Mouse (Mus musculus): Measurements from ENCODE around the gene Dis3l. TPM values are rescaled to one million over a fixed set of nuclear protein-coding genes. Genes with fewer than 3 reads are reported as not detected.
A peak's percentile ranks its signal among the peaks of the same experiment; 100 is the strongest.

Dis3l gene
- 10 to 100 TPM; 12.6 to 16.7 TPM for total RNA-seq (2021)
- long read RNA-seq, experiment 1, transcript Dis3l-208 (17 exons, 3,575 nt), result major isoform, 23 of 28 reads
- long read RNA-seq, experiment 1, partial matches to known transcripts, result 1 of 28 reads
- long read RNA-seq, experiment 1, other reads (novel, unspliced or antisense), result 1 of 28 reads
- long read RNA-seq, experiment 2, transcript Dis3l-208 (17 exons, 3,575 nt), result major isoform, 21 of 27 reads
- long read RNA-seq, experiment 2, partial matches to known transcripts, result 0 of 27 reads
- long read RNA-seq, experiment 2, other reads (novel, unspliced or antisense), result 4 of 27 reads

DNA sequence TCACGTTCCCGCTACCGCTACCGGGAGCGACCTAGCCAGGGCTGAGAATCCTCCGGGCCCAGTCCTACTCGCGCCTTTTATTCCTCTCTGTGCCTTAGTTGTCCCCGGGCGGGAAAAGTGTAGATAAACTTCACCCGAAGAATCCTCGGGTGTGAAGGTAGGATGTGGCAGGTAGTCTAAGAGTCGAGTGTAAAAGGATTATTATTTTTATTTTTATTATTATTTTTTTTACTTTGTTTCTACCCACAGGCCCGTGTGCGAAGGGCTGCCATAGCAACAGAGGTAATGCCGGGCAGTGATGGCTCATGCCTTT lies at the start of gene Dis3l:
TSS of gene Dis3l (minus strand) at position 35 of the 313 bp plus-strand sequence.
- DNase-seq, result no peak

DNA sequence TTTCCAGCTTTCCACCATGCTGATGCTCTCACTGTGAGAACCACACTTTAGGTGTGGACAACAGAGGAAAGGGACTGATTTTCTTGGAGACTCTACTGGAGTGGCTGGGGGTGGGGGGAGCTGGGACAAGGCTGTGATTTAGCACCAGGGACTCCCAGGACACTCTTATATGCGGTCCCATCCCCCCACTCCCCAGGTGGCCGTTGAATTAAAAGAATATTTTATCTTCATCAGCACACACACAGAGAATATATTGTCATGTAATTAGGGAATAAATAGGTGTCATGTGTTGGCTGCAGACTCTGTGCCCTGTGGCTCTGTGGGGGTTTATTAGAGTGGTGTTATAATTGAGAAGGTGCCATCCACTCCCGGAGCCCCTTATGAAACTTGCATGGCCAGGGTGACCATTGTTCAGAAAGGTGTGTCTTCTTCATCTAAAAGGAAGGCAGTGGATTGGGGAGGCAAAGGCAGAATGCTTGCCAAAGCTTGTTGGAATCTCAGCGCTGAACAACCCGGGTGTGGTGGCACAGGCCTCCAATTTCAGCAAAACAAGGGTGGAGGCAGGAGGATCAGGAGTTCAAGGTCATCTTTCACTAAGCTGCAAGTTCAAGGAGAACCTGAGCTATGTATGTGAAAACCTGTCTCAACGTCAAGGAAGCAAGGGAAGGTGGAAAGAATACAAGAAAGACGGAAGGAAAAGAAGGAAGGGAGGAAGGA lies 48.6 kb upstream of the Dis3l start:
- no peak for DNase-seq

DNA sequence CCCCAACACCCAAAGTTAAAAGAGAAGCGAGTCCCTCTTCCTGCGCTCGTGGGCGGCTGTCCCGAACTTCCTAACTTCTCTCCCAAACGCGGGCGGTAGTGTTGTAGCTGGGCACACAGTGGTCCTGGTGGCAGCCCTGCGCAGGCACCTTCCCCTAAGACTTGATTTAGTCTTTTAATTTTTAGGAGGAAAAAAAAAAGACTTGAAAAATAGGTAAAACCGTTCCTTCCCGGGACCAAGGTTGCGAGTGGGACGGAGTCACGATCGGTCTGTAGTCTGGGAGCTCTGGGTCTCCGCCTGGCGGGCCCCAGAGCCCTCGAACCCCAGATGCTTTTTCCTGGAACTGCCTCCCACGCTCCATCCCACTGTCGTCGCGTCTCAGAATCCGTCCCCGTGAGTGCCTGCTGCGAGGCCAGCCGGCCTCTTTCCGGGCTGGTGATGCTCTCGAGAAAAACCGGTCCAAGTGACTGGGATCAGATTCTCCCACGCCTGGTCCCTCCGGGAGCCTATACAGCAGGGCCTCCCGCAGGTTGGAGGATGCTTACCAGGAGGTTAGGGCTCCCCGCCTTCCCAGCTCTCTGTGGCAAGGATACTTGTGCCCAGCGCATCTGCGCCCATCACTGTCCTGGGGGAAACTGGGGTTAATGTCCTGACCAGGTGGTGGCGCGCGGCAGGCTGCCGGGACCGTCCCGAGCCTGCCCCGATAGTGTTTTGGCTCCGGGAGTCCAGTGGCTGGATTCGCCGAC lies 45.6 kb upstream of the Dis3l start:
- DNase-seq, result peak; percentile 19

DNA sequence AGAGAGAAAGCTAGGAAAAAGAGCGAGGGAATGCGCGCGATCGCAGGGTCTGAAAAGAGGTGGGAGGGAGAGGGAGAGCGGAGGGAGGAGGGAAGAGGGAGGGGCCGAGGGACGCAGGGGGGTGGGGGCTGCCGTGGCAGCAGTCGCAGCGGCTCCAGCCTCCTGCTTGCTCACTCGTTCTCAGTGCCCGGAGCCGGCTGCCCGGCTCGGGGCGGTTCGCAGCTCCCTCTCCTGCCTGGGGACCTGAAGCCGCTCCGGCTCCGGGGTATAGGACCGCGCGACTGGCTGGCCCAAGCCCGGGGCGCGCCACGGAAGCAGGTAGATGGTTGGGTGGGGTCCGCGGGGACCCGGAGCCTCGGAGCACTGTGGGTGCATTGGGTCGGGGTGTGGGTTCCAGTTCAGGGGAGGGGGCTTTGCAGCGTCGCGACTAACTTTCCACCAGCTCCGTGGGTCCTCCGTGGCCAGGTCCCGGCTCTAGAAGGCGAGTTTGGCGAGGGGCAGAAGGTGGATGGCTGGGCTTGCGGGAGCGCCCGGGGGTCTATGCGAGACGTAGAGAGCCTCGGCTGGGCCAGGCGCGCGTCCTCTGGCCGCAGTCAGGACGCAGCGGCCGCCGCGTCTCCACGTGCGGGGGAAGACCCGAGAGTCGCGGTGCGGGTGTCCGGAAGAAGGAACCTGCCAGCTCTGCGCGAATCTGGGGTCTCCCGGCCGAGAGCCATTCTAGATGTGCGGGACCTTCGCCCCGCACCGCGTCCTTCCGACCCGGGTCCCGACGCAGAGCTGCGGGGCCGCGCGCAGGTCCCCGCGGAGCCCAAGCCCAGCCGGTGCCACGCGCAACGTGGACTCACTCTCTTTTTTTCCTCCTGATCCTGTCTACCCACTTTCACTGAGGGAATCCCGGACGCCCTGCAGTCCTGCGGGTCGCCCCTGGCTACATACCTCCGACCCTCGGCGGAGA lies 44.7 kb upstream of the Dis3l start, which contains the start of gene Megf11:
TSS of gene Megf11 (plus strand) at position 116 of the 955 bp plus-strand sequence.
- DNase-seq, result peak; percentile 24

DNA sequence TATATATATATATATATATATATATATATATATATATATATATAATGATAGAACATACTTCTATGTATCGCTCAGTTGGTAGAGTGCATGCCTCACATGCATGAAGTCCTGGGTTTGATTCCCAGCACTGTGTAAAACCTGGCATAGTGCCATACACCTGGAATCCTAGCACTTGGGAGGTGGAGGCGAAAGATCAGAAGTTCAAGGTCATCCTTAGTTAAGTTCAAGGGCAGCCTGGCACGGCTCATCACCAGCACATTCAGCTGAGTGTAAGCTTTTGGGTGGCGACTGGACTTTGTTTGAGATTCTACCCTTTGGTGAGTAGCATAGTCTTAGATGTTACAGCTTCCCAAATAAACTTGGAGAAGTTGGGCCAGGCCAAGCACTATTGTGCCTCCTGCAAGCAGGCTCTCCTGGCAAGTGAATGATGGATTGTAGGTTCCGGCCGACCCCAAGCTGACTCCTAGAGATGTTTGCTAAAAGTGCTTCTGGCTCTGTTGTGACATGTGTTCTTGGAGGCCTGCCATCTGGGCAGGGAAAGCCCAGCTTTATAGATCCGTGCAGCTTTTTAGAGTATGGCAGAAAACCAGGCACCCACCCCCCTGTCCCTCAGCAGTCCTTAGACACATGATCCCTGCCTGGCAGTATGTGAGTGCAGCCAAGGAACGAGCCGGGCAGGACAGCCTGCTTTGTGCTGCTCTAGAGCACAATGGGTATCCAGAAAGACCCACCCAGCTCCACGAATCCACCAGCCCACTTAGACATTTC lies 42.1 kb upstream of the Dis3l start:
- DNase-seq, result no peak

DNA sequence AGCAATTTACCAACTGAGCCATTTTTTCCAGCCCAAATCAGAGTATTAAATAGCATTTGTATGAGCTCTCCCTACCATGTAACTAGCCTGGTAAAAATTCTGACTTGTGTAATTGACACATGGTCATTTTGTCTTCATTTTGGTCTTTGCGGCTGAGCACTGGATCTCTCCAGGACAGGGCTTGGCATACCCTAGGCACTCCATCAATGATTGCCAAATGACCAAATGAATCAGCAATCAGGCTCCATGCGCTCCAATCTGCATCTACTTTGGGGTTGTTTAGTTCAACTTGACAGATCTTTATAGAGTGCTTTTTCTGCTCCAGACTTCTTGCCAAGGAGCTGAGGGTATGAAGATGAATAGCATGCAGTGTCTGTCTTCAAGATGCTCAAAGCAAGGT lies 35.3 kb upstream of the Dis3l start:
- DNase-seq, result no peak

DNA sequence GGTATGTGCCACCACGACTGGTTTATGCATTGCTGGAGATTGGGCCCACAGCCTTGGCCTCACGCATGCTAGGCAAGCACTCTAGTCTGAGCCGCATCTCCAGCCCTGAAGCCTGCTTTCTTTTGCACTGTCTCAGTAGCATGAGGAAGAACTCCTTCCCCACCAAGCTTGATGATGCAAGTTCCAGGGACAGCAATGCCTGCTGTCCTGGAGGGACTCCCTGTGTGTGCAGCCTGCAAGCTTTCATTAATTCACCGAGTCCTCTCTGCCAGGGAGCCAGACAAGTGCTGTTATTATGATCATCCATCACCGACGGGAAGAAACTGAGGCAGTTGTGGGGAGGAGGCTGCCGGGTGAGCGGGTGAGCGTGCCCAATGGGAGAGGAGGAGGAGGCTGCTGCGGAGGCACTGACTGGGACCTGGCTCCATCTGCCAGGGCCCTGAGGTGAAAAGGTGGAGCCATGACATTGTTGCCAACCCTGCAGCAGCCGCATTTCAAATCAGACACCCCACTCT lies 30.3 kb upstream of the Dis3l start:
- DNase-seq, result no peak

DNA sequence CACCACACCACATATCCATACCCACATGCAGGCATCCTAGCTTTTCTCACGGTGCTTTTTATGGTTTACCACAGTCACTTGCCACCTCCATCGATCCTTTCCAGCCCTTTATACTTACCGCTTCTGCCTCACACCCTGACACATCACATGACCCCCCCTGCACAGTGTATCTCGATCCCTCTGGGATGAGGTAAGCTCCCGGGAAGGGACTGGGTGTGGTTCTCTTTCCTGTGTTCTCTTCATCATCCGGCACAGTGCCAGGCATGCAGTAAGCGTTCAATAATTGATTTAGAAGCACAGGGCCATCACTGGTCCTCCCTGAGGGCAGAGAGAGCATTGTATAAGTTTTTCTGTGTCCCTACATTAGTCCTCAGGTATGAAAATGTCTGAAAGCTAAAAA lies 28.8 kb upstream of the Dis3l start:
- DNase-seq, result no peak

DNA sequence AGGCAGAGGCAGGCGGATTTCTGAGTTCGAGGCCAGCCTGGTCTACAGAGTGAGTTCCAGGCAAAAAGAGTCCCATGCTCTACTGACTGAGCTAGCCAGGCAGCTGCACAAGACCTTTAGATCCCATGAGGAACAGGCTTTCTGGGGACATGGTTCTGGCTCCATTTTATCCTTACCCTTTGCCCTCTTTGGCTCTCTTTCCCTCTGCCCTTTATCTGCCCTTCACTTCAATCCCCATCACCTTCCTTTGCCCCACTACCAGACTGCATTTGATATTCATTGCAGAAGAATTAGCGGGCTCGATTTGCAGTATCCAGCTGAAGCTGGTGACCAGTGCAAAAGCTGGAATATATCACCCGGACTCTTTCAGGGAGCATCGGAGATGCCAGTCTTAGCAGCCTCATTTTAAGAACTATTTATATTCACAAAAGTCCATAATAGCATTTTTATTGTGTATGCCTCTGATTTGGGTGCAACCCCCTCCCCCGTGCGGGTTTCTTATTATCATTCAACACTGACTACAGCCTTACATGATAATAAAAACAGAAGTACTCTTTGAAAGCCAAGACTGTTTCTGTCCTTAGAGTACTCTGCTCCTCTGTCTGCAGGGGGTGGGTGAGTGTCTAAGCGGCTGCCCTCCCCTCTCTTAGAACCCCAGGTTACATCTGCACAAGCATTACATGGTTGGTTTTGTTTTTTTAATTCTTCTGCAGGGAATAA lies 20.3 kb upstream of the Dis3l start:
- no peak for DNase-seq

DNA sequence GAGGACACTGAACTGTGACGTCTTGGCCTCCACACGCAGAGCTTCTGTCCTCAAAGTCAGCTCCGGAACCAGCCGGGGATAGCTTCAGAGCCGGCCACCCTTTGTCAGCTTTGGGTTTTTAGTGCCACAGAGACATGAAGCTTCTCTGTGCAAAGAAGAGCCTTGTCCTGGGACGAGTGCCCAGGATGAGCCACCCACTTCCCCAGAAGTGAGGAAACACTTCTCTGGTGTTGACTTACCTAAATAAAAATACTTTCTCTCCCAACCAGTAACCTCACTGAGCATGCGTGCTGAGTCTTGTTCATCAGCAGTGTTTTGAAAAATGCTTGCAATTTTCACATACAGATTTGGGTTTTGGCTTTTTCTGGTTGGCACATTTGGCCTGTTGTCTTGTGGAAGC lies 14.5 kb upstream of the Dis3l start:
- DNase-seq, result no peak

DNA sequence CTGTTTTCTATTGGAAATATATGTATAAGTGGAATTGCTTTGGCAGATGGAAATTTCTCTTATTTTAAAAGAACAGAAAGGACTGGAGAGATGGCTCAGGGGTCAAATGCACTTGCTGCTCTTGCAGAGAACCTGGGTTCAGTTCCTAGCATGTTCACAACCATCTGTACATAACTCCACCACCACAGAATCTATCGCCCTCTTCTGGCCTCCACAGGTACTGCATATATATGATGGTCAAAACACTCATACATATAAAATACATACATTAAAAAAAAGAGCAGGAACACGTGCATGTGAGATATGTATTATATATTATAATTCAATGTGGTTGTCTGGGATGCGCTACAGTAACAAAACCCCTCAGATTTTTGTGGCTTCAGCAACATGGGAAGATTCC lies 10.1 kb upstream of the Dis3l start:
- DNase-seq, result no peak

DNA sequence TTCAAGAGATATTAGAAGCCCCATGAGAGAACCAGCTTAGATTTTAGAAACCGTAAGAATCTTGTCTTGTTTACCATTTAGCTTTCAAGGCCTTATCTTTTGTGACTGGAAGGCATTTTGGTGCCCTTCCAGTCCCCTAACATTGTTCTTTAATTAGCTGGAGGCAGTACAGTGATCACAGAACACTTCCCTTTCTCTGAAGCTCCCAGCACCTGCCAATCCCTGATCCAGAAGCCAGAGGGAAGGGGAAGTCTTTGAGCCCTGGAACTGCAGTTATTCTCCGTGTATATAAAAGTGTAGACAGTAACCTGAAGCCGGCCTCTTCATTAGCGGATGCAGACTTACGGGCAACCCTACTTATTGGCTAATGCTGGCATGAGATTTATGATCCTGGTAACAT lies 8.4 kb upstream of the Dis3l start:
- DNase-seq, result no peak

DNA sequence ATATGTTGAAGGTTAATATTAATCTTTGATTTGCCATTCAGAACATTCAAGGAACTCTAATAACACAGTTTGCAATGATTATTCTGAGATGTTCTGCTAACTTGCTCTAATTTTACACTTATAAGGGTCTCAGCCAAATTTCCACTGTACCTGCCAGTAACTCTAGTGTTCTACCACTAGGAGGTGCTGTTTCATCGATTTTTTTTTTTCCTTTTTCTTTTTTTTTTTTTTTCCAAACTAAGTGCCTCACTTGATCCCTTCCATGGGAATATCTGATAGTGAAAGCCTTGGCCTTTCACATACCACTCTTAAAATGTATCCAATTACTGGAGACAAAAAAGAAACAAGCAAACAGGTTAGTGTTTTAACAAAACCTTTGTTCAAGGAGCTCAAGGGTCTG lies 6.3 kb upstream of the Dis3l start:
- no peak for DNase-seq

DNA sequence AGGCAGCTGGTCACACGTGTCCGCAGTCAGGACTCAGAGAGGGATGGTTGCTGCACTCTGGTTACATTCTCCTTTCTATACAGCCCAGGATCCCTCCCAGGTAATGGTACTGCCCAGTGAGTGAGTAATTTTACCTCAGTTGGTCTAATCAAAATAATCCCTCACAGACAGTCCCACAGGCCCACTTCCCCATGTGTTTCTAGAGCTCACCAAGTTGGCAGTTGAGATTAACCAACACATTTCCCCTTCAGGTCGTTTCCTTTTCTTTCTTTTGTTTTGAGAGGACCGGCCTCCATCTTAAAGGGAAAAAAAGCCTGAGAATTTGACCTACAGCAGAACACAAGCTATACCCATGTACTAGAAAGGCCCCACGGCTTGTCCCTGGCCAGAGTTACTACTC lies 4.8 kb upstream of the Dis3l start:
- no peak for DNase-seq

DNA sequence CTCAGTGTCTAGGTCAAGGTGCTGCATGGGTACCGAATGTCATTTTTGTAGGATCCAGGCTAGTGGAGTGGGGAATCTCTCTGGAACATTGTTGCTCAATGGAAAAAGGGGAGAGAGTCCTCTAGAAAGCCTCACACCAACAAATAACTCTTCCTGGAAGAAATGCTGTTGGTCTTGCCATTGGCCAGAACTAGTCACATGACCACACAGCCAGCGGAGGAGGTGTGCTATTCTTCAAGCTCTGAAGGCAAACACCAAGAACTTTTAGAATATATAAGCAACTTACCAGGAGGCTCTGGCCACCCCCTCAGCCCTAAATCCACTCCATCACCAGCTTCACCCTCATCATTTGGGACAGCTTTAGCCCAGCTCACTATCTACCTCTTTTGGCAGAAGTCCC lies 2.6 kb upstream of the Dis3l start:
- DNase-seq, result no peak

DNA sequence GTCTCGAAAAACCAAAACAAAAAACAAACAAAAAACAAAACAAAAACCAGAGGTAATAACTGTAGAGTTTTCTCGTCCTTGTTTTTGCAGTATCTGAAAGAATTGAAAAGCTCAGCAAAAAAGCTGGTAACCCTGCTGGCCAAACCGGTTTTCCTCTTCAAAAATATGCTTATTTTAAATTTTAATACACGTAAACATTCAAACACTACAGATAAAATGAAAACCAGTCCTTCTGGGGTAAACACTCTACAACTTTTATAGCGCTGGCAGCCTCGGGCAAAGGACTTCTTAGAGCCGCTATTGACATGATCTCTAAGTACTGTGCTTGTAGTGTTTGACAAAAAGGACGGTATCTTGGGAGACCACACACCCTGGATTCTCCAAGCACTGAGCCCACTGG lies 583 bp upstream of the Dis3l start:
- no peak for DNase-seq

DNA sequence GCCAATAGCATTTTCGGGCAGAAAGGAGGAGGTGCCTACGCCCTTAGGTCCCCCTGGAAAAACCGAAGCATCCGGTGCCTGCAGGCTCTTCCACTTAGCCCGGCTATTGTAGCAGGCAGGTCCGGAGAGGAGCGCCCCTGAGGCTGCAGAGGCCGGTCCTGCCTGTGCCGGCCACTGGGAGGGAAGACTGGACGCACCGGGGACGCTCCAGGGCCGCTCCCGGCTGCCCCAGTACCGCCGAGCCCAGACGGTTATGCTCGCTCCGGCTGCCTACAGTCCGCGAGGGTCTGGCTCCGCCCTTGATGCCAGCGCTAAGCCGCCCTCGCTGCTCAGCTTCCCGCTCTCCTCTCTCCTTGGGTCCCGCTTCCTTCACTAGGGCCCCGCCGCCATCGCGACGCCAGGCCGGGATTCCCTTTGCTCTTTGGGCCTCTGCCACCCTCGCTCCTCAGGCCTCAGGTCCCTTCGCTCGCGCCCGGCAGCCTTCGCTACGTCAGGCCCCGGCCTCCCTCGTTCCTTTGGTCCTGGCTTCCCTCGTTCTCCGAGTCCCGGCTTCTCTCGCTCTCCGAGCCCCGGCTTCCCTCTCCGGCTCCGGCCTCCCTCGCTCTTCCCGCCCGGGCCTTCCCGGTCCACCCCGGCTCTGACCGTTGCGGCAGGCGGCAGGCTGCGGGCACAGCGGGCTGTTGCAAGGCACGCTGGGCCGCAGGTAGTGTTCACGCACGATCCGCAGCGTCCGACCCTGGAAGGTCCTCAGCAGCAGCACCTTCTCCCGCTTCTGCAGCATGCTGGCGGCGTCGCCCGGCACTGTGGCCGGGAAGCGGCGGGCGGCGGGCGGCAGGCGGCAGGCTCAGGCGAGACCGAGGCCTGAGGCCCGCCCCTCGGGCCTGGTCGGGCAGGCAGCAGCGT lies 486 bp downstream of the Dis3l start:
- peak; percentile 76 for DNase-seq

DNA sequence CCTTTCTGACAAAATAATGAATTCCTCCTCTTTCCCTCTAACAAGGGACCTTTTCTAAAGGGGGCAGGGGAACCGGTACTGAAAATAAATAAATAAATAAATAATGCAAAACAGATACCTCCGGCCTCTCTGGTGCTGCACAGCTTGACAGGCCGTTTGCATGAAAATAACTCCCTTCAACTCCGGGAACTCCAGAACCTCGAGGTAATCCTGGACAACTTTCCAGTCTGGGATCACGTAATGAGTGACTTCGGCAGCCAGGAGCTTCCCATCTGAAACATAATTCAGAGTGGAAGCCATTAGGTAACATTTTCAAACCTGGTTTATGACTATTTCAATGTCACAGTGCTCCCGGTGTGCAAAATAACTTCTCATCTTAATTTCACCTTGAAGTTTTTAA lies 1.7 kb downstream of the Dis3l start:
- no peak for DNase-seq

DNA sequence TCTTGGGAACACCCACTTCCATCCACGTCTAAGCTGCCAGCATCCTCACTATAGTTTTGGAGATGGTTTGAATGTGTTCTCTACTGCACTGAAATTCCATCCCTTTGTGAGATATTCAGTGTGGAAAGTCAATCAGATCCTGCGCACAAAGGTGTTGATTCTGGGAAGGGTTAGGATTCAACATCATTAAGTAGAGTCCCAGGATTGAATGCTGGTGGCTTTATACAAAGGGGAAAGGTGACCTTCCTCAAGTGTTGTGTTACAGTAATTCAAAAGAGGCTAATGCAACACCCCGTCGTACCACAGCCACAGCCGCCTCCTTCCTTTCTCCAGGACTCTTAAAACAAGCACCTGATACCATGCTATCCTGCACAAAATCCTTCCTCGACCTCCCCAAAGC lies 5.3 kb downstream of the Dis3l start:
- DNase-seq, result no peak

DNA sequence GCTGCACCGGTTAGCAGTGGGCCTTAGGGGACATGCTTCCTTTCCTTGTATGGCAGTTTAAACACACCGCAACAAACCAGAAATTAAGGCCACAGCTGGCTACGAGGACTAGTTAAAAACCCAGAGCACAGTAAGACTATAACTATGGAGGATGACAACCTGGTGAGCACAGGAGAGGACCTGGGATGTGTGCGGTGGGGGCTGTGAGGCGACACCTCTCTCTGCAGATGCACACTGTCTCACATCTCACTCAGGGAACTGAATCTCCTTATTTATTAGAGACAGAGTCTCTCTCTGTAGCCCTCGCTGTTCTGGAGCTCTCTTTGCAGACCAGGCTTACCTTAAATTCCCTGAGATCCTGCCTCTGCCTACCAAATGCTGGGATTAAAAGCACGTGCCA lies 17.1 kb downstream of the Dis3l start:
- DNase-seq, result no peak

Data from gastrocnemius, postnatal 10 days (tissue).